Mouse (Mus musculus): ENCODE measurements around the gene Chil1.
A peak's percentile ranks its signal among the peaks of the same experiment; 100 is the strongest.

The Chil1 gene

DNA sequence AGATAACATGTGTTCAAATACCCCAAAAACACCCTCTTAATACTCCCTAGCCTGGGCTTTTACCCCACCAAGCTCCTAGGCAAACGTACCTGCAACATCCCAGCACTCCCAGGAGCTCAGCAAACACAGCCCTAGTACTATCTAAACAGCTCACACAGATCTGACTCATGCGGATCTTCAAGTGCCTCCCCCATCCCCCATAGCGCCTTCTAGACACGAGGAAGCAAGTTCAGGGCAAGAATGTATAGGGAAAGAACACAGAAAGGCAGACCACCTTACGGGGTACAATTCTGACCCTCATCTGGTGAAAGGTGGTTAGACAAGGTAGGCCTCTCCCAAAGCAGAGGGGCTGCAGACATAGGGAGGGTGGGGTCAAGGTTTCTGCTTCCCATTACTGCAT, 24.1 kb downstream of the Chil1 start:
- DNase-seq, result peak; percentile 33

DNA sequence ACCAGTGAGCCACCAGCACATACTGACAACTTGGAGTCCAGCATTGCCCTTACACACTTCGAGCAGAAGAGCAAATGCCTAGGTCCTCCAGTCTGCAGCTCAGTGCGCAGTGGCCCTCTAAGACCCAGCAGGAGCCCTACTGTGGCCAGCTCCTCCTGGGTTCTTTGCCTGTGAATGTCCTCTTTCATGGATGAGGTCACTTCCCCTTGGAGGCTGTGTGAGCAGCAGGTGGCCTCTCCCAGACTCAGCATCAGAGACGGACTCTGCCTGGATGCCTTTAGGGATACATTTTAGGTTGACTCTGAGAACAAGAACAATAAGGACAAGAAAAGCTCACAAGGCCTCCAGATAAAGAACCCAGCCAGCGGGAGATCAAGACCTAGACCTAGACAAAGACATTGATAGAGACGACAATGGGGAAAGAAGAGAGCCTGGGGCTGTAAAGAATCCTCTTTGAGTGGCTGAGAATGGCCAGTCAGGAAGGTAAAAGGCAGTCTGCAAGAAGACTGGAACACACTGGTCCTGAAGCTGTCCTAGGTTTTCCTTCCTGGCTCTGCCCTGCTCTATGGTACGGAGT, 28.3 kb downstream of the Chil1 start:
- no peak for DNase-seq

DNA sequence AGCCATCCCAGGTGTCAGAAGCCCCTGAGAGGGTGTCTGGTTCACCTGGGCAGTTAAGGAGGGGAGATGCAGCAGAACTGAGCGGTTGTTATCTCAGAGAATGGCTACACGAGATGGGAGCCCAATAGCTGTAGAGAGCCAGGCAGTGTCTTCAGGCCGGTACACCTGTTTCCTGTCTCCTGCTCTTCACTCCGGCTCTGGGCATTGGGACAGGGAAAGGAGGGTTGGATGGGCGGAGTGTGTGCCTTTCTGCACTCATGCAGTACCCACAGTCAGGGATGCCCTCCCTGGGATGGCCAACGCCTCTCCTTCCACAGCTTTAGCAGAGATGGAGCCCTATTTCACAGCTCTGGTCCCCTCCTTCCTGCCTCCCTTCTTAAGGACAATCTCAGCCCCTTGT, 29.1 kb downstream of the Chil1 start:
- DNase-seq, result no peak

DNA sequence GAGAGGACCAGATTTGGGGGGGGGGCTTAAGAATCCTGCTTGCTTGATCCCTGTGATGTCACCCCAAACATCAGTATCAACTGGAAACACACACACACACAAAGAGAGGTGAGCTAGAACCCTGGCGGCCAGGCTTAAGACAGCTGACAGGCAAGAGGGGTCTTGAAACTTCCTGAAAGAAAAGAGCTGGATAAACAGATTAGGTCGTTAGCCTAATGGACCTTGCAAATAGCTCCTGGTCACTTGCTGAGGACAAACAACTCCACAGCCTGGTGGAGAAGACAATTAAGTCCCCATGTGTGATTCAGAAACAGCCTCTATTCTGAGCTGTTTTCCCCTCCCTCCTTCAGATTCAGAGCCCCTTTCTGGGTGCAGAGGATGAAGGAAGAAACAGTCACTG, 29.7 kb downstream of the Chil1 start:
- no peak for DNase-seq

DNA sequence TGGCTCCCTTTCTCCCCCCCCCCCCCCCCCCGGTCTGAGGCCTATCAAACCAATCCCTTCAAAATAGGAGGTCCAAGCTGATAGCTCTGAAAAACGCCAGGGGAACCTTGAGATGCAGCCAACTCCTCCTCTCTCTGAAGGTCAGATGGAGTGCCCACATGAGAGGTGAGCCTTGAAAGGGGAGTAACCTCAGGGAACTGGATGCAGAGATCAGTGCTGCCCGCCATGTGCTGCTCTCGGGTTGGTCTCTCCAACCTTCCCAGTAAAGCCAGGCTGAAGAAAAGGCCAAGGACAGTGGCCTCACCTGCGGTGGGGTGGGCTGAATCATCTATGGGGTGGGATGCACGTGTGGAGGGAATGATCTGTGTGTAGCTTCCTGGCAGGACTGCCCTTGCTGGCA, 30.4 kb downstream of the Chil1 start:
- DNase-seq, result no peak

DNA sequence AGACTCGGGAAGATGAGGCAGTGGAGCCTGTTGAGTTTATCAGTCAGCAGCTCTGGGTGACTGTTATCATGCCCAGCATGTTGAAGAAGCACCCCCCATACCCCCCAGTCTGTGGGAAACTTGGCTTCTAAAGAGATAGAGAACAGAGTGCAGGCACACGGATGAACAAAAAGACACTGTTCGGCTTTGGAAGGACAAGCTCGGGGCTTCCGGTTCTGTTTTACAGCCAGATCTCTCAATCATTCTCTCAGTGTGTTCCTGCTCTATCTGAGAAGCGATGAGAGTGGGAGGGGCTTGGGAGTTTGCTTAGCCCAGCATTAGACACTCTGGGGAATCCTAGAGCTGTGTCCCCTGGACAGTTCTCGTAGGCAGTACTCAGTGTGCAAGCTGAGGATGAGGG, 31.4 kb downstream of the Chil1 start:
- DNase-seq, result no peak

DNA sequence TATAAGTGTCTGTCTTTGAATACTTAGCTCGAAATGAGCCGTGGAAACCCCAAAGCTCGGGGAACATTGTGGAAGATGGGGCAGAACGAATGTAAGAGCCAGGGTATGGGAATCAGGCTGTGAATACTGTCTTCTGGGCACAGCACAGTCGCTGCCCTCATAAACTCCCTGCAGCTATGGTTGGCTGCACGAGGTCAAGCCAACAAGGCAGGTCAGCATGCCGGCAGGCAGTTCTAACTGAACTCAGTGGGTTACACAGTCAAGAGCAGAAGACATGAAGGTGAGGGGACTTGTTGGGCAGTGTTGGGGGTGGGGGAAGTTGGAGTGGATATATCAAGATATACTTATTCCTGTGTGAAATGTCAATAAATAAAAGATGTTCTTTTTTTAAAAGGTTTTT, 33.1 kb downstream of the Chil1 start:
- no peak for DNase-seq

DNA sequence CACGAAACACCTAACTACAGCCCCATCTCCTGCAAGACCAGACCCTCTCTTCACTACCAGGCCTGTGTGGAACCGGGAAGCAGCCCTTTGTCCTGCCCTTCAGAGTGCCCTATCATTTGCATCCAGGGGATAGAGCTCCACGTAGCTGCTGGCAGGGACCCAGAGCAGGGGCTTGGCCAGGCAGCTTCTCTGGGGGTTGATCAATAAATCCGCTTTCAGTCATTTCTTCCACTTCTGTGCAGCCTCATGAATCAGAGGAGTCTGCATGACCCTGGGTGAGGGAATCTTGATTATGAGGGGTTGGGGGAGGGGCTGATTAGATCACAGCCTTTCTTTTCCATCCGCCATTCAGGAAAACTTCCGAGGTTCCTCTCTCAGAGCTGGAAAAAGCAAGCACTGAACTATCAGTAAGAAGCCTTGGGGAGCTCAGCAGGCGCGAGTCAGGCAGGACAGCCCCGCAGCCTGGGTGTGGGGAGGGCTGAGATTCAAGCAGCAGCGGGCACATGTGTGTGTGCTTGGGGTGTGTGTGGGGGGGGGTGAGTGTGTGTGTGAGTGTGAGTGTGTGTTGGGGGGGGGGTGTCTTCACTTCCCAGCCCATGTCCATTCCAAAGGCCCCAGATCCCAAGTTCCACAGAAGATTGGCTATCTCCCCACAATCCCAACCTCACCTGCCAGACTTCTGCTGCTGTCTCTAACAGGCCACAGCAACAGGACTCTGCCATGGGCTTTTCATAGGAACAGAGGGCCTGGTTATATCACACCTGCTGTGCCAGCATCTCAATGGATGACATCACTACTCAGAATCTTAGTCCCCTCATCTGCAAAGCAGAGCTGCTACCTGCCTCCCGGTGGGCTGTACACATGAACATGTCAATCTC, 34.0 kb downstream of the Chil1 start:
- DNase-seq, result peak; percentile 52

GRCm38 (mm10) chr1:134216629-134216971, 34.6 kb downstream of the Chil1 start:
- DNase-seq, result no peak

DNA sequence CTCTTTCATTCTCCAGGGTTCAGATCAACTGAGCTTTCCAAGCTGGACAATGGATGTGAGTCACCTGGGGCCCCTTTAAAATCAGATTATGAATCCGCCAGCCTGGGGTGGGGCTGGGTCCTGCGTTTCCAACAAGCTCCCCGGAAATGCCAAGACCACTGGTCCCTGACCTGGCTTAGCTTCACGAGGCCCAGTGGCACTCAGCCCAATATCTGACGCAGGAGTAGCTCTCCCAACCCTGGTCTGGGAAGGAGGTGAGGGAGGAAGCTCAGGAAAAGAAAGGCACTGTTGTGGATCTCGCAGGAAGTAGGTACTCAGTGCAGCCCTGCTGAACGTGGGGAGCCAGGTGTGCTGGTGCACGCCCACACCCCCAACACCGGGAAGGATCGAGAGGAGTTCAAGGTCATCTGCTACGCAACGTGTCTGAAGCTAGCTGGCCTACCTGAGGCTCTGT, 35.1 kb downstream of the Chil1 start:
- DNase-seq, result no peak

DNA sequence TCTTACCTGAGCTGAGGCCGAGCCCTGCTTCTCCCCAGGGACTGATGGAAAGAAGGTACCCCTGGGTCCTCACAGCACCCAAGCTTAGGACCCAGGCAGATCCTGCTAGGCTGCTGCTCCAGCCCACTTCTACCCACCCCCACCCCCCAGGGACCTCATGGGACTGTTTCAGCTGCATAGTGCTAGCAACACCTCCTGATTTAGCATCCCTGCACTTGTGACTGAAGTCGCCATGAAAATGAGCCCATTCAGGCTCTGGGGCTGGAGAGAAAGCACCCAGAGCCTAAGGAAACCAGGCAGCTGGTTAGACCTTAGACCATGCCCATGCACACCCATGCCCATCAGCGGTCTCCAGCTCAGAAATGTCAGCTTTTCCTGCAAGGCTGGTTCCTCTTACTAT, 36.0 kb downstream of the Chil1 start:
- no peak for DNase-seq

GRCm38 (mm10) chr1:134219608-134220007, 37.6 kb downstream of the Chil1 start:
- DNase-seq, result no peak

- no peak for DNase-seq
Measured at GRCm38 (mm10) chr1:134221172-134221571, 39.2 kb downstream of the Chil1 start.

GRCm38 (mm10) chr1:134222122-134223055, 40.4 kb downstream of the Chil1 start:
- DNase-seq, result no peak

DNA sequence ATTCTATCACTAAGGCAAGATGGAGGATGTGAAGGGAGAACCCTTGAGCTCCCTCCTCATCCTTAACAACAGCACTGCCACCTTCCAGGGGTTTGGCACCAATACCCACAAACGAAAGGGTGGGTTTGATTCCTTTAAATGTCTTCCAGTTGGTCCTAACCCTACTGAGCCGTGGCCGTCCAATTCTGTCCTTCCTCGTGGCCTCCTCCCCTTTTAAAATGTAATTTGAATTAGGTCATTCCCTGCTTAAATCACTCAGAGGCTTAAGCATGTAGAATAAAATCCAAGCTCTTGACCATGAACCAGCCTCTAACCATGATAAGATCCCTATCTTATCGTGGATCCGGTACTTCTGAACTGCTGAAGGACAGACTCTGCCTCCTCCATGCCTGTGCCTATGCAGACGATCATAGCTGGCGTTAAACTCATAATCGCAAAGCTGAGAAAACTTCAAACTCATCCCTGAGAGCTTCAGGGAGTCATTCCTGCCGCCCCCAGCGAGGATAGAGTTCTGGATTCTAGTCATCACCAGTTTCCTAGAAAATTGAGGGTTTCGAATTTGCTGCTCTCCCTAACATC, 42.8 kb downstream of the Chil1 start:
- DNase-seq, result no peak

GRCm38 (mm10) chr1:134225375-134225774, 43.4 kb downstream of the Chil1 start:
- DNase-seq, result no peak

GRCm38 (mm10) chr1:134226739-134227138, 44.8 kb downstream of the Chil1 start:
- no peak for DNase-seq

DNA sequence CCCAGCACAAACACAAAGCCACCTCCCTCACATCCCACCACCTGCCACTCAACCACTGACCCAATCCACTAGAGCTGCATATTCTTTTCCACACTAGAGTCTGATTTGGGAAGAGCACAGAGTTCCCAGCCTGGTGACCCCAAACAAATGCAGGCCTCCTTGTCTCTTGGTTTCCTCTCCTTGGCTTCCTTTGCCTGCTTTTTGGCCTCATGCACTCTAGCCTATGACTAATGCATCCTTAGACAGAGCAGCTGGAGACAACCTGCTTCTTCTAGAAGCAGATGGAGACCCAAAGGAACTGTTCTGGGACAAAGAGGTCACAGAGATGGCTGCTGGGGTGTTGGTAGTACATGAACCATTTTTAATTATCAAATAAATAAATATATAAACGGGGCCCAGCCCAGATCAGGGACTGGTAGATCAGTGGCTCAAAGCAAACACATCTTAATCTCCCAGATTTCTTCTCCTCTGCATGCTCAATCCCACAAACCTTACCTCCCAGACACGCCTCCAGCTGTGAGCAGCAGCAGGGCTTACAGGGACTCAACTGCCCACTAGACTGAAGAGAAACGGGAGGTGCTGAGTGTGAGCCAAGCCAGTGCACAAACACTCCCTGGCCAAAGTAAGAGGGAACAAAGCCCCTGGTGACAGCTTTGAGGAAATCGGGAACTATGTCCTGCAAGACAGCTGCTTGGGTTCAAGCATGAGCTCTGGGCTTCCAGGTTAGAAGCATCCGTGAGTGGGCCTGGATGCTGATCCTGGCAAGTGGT, 48.0 kb downstream of the Chil1 start:
- DNase-seq, result peak; percentile 54

GRCm38 (mm10) chr1:134230638-134231228, 48.8 kb downstream of the Chil1 start:
- peak; percentile 45 for DNase-seq

- peak; percentile 81 for DNase-seq
Measured at GRCm38 (mm10) chr1:134231270-134231669, 49.3 kb downstream of the Chil1 start.

DNA sequence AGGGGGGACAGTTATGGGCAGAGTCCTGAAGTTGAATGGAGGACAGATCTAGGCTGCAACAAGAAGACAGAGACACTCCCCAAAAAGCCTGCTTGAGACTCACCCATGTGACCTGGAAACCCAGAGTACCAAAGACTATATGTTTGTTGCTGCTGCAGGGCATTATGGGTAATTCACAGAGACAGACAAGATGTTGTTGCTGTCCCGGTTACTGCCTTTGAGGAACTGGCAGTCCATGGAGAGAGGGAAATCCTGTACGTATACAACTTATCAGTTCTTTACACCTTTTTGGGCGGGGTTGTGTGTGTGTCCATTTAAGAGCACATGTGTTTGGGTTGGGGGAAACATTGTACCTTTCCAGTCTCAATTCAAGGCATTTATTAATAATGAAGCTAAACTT, 49.7 kb downstream of the Chil1 start:
- DNase-seq, result peak; percentile 39

DNA sequence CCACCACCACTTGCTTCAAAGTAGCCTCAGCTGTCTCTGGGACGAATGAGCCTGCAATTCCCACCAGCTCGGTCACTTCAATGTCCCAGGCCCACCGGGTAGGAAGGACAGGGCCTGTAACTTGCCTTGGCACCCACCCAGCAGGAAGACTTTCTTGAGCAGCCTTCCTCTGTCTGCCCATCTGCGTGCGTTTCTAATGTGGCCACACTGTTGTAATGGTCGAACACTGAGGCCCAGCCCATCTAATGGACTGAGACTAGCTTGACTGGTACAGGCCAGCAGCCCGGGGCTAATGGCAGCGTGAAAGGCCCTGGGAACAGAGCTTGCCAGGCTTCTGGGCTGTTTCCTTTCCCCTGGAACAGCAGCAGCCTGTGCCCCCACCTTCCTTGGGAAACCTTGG, 50.4 kb downstream of the Chil1 start:
- peak; percentile 70 for DNase-seq

Data from cerebellum, adult 11-12 months (tissue).